Mouse (Mus musculus) liver, adult 2 months (tissue): Measurements from ENCODE around the gene Tarbp1.

Experiments used
- CTCF ChIP-seq: fragments of 200-500 bp; IDR thresholded peaks from 2 replicates; pipeline ENCODE4 v1.5.1; 2011; ENCODE audit warnings: low read depth, low read length, control low read depth
- POLR2A ChIP-seq: fragments of 200-500 bp; IDR thresholded peaks from 2 replicates; pipeline ENCODE4 v1.6.1; 2011; ENCODE audit warnings: low read length, control low read depth; ENCODE audit not compliant: insufficient read depth; ENCODE audit errors: extremely low read depth

GRCm38 (mm10) chr8:126461735-126462134 lies 13.1 kb downstream of the Tarbp1 start:
- TF ChIP-seq CTCF = no peak
- no peak for TF ChIP-seq POLR2A
